Mouse (Mus musculus): Measurements from ENCODE around the gene Pacrg.

The Pacrg gene

GRCm38 (mm10) chr17:10624699-10625424 lies 215.2 kb downstream of the Pacrg start:
- DNase-seq (ENCODE audit: low spot score), result no peak

GRCm38 (mm10) chr17:10620621-10621020 lies 219.5 kb downstream of the Pacrg start:
- peak; percentile 57 for DNase-seq (ENCODE audit: low spot score)

GRCm38 (mm10) chr17:10619881-10620280 lies 220.2 kb downstream of the Pacrg start:
- no peak for DNase-seq (ENCODE audit: low spot score)

- peak; percentile 42 for DNase-seq (ENCODE audit: low spot score)
Measured at GRCm38 (mm10) chr17:10617656-10618055, 222.5 kb downstream of the Pacrg start.

GRCm38 (mm10) chr17:10615611-10616010 lies 224.5 kb downstream of the Pacrg start:
- no peak for DNase-seq (ENCODE audit: low spot score)

GRCm38 (mm10) chr17:10614696-10615095 lies 225.4 kb downstream of the Pacrg start:
- no peak for DNase-seq (ENCODE audit: low spot score)

- no peak for DNase-seq (ENCODE audit: low spot score)
Measured at GRCm38 (mm10) chr17:10611626-10612025, 228.5 kb downstream of the Pacrg start.

GRCm38 (mm10) chr17:10608146-10608545 lies 232.0 kb downstream of the Pacrg start:
- DNase-seq (ENCODE audit: low spot score), result no peak

- no peak for DNase-seq (ENCODE audit: low spot score)
Measured at GRCm38 (mm10) chr17:10606090-10606489, 234.0 kb downstream of the Pacrg start.

GRCm38 (mm10) chr17:10597741-10598140 lies 242.4 kb downstream of the Pacrg start:
- DNase-seq (ENCODE audit: low spot score), result no peak

- peak; percentile 11 for DNase-seq (ENCODE audit: low spot score)
Measured at GRCm38 (mm10) chr17:10589604-10590003, 250.5 kb downstream of the Pacrg start.

- DNase-seq (ENCODE audit: low spot score), result no peak
Measured at GRCm38 (mm10) chr17:10588922-10589400, 251.2 kb downstream of the Pacrg start.

GRCm38 (mm10) chr17:10583301-10583700 lies 256.8 kb downstream of the Pacrg start:
- no peak for DNase-seq (ENCODE audit: low spot score)

GRCm38 (mm10) chr17:10575306-10575705 lies 264.8 kb downstream of the Pacrg start:
- DNase-seq (ENCODE audit: low spot score), result no peak

- no peak for DNase-seq (ENCODE audit: low spot score)
Measured at GRCm38 (mm10) chr17:10572436-10572835, 267.7 kb downstream of the Pacrg start.

GRCm38 (mm10) chr17:10569270-10569669 lies 270.8 kb downstream of the Pacrg start:
- DNase-seq (ENCODE audit: low spot score), result no peak

GRCm38 (mm10) chr17:10567411-10567810 lies 272.7 kb downstream of the Pacrg start:
- no peak for DNase-seq (ENCODE audit: low spot score)

GRCm38 (mm10) chr17:10564191-10564590 lies 275.9 kb downstream of the Pacrg start:
- DNase-seq (ENCODE audit: low spot score), result no peak

- no peak for DNase-seq (ENCODE audit: low spot score)
Measured at GRCm38 (mm10) chr17:10562871-10563270, 277.2 kb downstream of the Pacrg start.

GRCm38 (mm10) chr17:10560053-10560452 lies 280.1 kb downstream of the Pacrg start:
- DNase-seq (ENCODE audit: low spot score), result peak; percentile 23

GRCm38 (mm10) chr17:10558671-10559070 lies 281.4 kb downstream of the Pacrg start:
- DNase-seq (ENCODE audit: low spot score), result no peak

- DNase-seq (ENCODE audit: low spot score), result no peak
Measured at GRCm38 (mm10) chr17:10552295-10553056, 287.6 kb downstream of the Pacrg start.

Data from retina, embryonic 14.5 days (tissue).